Mouse (Mus musculus): ENCODE measurements at regions not wholly inside any gene's neighbourhood (a gene's known extent, or its start where the extent isn't known, plus 50 kb on each side); places are given as distances from the start of the nearest gene placed in this dataset.
"Not testable (repeated sequence)": the region's sequence is repeated elsewhere in the genome, so short reads cannot be mapped to it uniquely, and the experiment has no call there.

GRCm38 (mm10) chr14:15872013-15872412 lies 377.1 kb upstream of the Ngly1 start:
- no peak for DNase-seq

GRCm38 (mm10) chr14:15880146-15880545 lies 368.9 kb upstream of the Ngly1 start:
- no peak for DNase-seq

GRCm38 (mm10) chr14:15881284-15881683 lies 367.8 kb upstream of the Ngly1 start:
- DNase-seq, result peak; percentile 35

GRCm38 (mm10) chr14:15884641-15885340 lies 364.3 kb upstream of the Ngly1 start:
- no peak for DNase-seq

GRCm38 (mm10) chr14:15897098-15897497 lies 352.0 kb upstream of the Ngly1 start:
- DNase-seq, result no peak

GRCm38 (mm10) chr14:15906429-15906828 lies 342.7 kb upstream of the Ngly1 start:
- DNase-seq, result not testable (repeated sequence)

GRCm38 (mm10) chr14:15913206-15913605 lies 335.9 kb upstream of the Ngly1 start:
- DNase-seq, result not testable (repeated sequence)

- DNase-seq, result no peak
Measured at GRCm38 (mm10) chr14:15914176-15914575, 334.9 kb upstream of the Ngly1 start.

GRCm38 (mm10) chr14:15924676-15925075 lies 324.4 kb upstream of the Ngly1 start:
- DNase-seq, result not testable (repeated sequence)

GRCm38 (mm10) chr14:15934729-15935128 lies 314.4 kb upstream of the Ngly1 start:
- DNase-seq, result no peak

- DNase-seq, result no peak
Measured at GRCm38 (mm10) chr14:15970321-15970720, 278.8 kb upstream of the Ngly1 start.

- no peak for DNase-seq
Measured at GRCm38 (mm10) chr14:15970767-15971166, 278.3 kb upstream of the Ngly1 start.

GRCm38 (mm10) chr14:15971306-15971705 lies 277.8 kb upstream of the Ngly1 start:
- DNase-seq, result no peak

GRCm38 (mm10) chr14:15977366-15977765 lies 271.7 kb upstream of the Ngly1 start:
- DNase-seq, result no peak

- DNase-seq, result no peak
Measured at GRCm38 (mm10) chr14:15978329-15978728, 270.8 kb upstream of the Ngly1 start.

GRCm38 (mm10) chr14:16005409-16005808 lies 243.7 kb upstream of the Ngly1 start:
- no peak for DNase-seq

- no peak for DNase-seq
Measured at GRCm38 (mm10) chr14:16006968-16007367, 242.1 kb upstream of the Ngly1 start.

- DNase-seq, result no peak
Measured at GRCm38 (mm10) chr14:16009778-16010177, 239.3 kb upstream of the Ngly1 start.

- no peak for DNase-seq
Measured at GRCm38 (mm10) chr14:16023853-16024252, 225.2 kb upstream of the Ngly1 start.

- no peak for DNase-seq
Measured at GRCm38 (mm10) chr14:16037771-16038170, 211.3 kb upstream of the Ngly1 start.

- DNase-seq, result no peak
Measured at GRCm38 (mm10) chr14:16038336-16038735, 210.7 kb upstream of the Ngly1 start.

GRCm38 (mm10) chr14:16044466-16044865 lies 204.6 kb upstream of the Ngly1 start:
- DNase-seq, result no peak

GRCm38 (mm10) chr14:16072534-16072933 lies 176.5 kb upstream of the Ngly1 start:
- DNase-seq, result not testable (repeated sequence)

GRCm38 (mm10) chr14:16074089-16074488 lies 175.0 kb upstream of the Ngly1 start:
- DNase-seq, result no peak

- DNase-seq, result no peak
Measured at GRCm38 (mm10) chr14:16079096-16079495, 170.0 kb upstream of the Ngly1 start.

All from right cerebral cortex, postnatal 14 days (tissue).